Mouse (Mus musculus): ENCODE data around the gene Opa1.
A peak's percentile ranks its signal among the peaks of the same experiment; 100 is the strongest.

The Opa1 gene

DNA sequence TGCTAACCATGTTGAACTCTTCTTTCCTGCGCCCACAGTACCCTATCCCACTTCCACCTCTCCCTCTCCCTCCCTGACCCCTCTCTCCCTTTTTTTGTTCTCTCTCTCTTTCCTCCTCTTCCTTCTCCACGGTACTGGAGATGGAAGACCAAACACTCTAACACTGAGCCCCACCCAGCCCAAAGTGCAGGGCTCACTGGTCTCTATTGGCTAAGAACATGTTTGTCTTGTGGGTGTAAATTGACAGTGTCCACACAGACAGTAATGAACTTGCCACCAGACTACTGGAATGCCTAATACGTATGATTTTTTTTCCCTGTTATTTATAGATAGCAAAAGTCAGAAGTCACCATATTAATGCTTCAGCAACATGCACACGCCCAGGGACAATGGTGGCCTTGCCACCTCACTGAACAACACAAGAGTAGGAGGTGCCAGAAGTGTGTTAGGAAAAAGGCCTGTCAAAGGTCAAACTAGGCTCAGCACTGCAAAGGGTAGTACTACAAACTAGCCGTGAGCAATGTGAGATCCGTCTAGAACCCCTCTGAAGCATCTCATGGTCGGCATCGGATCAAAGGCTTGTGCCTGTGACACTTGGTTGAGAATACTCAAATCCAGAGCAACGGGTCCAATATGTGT, 77.2 kb downstream of the Opa1 start:
- DNase-seq (ENCODE audit: low spot score in 2 of 2), result no peak

GRCm38 (mm10) chr16:29656901-29657300, 77.8 kb downstream of the Opa1 start:
- peak in 1 of 2 experiments; percentile 38 for DNase-seq (ENCODE audit: low spot score in 2 of 2)

GRCm38 (mm10) chr16:29657650-29658548, 78.8 kb downstream of the Opa1 start:
- DNase-seq (ENCODE audit: low spot score in 2 of 2), result peak in 1 of 2 experiments; percentile 33

- no peak for DNase-seq (ENCODE audit: low spot score in 2 of 2)
Observed at GRCm38 (mm10) chr16:29659101-29659810, 80.1 kb downstream of the Opa1 start.

DNA sequence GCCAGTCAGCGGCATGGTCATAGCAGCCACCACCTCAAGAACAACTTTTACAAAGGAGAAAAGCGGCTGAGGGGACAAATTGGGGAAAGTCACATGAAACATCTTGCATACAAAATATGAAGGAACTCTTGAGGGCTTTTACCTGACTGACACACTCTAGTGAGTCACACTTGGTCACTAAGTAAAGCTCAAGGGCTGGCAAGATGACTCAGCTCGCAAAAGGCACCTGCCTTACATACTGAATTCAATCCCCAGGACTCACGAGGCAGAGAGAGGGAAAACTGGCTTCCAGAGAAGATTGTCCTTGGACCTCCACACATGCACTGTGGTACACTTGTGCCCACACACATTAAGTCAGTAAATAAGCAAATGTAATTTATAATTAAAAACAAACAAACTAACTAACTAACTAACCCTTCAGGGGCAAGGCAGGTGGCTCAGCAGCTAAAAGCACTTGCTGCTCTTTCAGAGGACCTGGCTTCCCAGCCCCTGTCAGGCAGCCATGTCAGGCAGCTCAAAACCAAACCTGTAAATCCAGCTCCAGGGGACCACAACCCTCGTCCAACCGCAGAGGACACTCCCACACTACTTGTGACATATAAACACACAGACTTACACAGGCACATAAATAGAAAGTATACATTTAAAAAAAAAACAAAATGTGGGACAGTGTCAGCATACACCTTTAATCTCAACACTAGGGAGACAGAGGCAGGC, 84.1 kb downstream of the Opa1 start:
- DNase-seq (ENCODE audit: low spot score in 2 of 2), result no peak

DNA sequence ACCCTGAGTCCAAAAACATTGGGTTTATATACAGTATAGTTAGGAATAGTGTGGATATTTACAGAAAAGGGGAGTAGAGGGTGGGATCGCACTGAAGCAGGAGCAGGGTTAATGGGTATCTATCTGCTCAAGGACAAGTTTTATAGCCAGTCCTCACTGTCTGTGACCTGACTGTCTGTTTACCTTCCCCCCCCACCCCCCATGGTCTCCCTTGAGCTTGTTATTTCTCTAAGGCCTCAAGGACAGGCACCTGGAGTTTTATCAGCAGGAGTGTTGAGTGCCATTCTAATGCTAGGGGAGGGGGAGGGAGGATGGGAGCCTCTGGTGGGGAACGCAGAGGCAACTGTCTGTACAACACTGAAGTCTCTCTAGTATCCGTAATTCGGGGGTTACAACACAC, 85.3 kb downstream of the Opa1 start:
- no peak for DNase-seq (ENCODE audit: low spot score in 2 of 2)

DNA sequence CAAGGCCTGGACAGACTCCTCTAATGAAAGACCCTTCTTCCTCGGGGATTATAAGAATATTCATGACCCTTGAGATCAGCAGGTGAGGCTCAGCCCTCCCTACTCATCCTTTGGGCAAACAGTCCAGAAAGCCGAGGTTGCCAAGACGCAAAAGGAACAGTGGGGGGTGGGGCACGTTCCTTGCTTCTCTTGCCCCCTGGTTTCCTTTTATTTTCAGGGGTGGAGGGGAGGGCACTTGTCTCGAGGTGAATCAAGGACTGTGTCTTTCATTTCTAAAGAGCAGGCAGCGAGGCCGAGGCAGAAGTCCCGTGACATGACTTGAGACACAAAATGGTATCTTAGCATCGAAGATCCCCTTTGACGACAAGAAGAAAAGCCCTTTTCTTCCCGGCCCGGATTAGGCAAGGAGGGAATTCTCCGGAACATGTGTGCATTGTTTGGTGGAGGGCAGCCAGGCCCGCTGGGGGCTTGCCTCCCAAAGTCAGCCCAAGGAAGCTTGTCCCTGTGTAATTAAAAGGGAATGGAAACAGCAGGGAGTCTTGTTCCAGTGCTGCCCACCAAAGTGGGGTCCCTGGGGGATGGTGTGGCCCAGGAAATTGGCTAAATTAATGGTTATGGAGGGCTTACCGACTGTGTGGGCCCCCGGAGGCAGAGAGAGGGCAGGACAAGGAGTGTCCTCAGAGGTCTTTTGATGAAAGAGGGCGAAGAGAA, 88.0 kb downstream of the Opa1 start:
- no peak for DNase-seq (ENCODE audit: low spot score in 2 of 2)

DNA sequence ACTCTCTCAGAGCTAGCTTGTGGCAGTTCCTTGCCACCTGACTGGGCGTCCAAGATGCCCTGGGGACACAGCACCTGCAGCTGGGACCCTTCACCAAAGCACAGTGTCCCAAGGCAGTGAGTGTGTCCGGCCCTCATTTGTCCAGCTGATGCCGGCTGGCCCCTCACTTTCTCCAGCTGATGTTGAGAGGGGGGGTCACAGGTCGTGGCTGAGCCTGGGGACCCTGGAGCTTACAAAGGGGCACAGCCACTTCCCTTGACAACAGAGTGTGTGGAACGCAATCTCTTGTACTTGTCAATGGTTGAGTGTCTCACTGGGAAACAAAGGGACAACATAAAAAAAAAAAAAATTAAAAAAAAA, 88.5 kb downstream of the Opa1 start:
- no peak for DNase-seq (ENCODE audit: low spot score in 2 of 2)

- DNase-seq (ENCODE audit: low spot score in 2 of 2), result no peak
Observed at GRCm38 (mm10) chr16:29668451-29668850, 89.3 kb downstream of the Opa1 start.

GRCm38 (mm10) chr16:29670806-29671205, 91.7 kb downstream of the Opa1 start:
- DNase-seq (ENCODE audit: low spot score in 2 of 2), result no peak

DNA sequence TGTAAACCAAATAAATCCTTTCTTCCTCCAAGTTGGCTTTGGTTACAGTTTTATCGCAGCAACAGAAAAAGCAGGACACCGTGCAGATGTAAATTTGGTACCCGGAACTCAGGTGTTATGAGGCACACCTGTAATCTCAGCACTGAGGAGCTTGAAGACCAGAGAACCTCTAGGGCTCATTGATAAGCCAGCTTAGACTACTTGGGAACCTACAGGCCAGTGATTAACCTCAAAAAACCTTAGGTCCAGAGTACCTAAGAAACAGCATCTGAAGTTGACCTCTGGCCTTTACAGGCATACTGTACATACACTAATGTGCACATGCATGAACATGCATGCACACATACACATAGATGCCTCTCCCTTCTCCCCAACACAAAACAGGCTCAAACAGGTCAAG, 94.1 kb downstream of the Opa1 start:
- no peak for DNase-seq (ENCODE audit: low spot score in 2 of 2)

DNA sequence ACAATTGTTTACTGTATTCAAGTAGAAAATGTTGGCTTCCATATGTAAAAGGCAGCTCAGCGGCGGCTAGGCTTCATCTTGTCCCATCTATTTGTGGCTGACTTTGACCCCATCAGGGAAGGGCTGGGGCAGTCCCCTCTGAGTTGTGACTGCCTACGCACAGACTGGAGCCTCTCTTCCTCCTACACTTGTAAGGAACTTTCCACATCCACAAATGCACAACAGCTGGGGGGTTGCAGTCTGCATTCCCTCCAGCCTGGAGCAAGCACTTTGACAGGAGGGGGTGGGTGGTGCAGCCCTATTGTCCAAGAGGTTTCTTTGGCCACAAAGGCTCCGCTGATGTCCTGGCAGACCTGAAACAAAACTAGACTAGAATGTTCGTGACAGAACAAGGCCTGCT, 100.5 kb downstream of the Opa1 start:
- DNase-seq (ENCODE audit: low spot score in 2 of 2), result no peak

DNA sequence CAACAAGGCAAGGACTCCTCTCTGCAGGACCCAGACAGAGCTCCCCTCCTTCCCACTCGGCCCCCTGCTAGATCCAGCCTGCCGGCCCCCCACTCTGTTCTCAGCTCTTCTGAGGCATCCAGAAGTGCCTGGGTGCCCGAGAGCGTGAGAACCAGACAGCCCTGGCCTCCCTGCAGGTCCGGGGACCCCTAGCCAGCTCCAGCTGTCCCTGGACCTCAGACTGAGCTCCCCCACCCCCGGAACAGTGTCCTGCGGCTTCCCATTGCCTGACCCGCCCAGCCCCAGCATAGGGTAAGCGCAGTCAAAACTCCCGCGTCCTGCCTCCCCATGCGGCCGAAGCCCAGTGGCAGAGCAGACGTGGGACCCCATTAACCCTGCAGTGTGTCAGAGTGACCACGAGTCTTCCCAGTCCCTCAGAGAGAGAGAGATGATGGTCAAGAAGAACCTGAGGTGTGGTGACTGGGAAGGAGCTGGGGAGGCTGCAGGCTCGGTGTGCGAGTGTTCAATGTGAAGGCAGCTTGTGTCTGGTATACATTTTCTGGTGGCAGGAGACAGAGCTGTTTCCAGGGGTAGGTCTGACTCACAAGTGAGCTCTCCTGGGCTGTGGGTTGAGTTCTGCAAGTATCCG, 101.5 kb downstream of the Opa1 start:
- DNase-seq (ENCODE audit: low spot score in 2 of 2), result no peak

- no peak for DNase-seq (ENCODE audit: low spot score in 2 of 2)
Observed at GRCm38 (mm10) chr16:29682555-29683431, 103.7 kb downstream of the Opa1 start.

GRCm38 (mm10) chr16:29683563-29683962, 104.4 kb downstream of the Opa1 start:
- no peak for DNase-seq (ENCODE audit: low spot score in 2 of 2)

DNA sequence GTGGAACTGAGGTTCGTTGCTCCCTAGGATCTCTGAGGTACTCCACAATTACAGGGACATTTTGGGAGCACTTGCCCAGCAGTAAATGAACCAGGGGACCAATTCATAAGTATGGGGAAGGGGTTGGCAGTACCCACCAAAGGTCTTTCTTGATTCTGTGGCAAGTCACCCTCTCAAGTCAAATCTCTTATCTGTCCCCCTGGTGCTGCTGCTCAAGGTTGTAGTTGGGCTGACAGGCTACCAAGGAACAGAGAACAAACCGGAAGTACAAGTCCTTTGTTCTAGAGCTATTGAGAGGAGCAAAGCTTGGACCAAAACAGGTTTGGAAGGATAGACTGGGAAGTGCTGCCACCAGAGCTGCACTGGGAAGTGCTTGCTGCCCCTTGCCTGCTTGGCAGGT, 105.0 kb downstream of the Opa1 start:
- no peak for DNase-seq (ENCODE audit: low spot score in 2 of 2)

DNA sequence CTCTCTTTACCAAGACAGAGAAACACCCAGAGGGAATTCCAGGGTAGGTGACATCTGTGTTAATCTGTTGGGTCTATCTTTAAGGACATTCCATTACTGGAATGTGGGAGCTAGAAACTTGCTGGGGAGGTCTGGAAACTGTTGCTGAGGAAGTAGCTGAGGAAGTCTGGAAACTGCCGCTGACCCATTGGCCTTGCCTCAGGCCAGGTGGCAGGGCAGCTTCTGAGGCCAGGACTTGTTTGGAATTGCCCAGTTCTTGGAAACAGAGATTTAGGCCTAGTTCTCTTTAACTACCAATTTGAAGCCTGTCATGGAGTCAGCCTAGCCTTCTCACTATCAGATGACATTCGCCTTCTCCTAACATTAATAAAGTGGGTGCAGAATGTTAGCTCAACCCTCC, 105.5 kb downstream of the Opa1 start:
- no peak for DNase-seq (ENCODE audit: low spot score in 2 of 2)

- DNase-seq (ENCODE audit: low spot score in 2 of 2), result no peak
Observed at GRCm38 (mm10) chr16:29686141-29686540, 107.0 kb downstream of the Opa1 start.

- no peak for DNase-seq (ENCODE audit: low spot score in 2 of 2)
Observed at GRCm38 (mm10) chr16:29687987-29688885, 109.1 kb downstream of the Opa1 start.

All from left cerebral cortex, adult 9 months (tissue).